Mouse (Mus musculus) embryonic facial prominence, embryonic 11.5 days (tissue): ENCODE results near the gene Rere. TPM values are rescaled to one million over a fixed set of nuclear protein-coding genes. Genes with fewer than 3 reads are reported as not detected.

ENCODE experiments used
- ATAC-seq: fragments of 200-750 bp; cut with Nextera tagmentation; replicated peaks from 2 replicates; pipeline ENCODE4 v1.8.0; 2017; ENCODE audit warnings: low read depth; ENCODE audit not compliant: insufficient number of reproducible peaks, low FRiP score, low TSS enrichment
- DNase-seq: peaks from one replicate; pipeline ENCODE4 v3.0.0-alpha.2; 2015; ENCODE audit warnings: low spot score
- H3K27ac ChIP-seq: fragments of 300-500 bp; sonication (generic); replicated peaks from 2 replicates; pipeline ENCODE4 v1.5.1; 2014; ENCODE audit warnings: mild to moderate bottlenecking, low read depth, low read length, control low read depth
- H3K27me3 ChIP-seq: fragments of 300-500 bp; sonication (generic); 2 replicates; pipeline ENCODE4 v1.6.1; 2014; ENCODE audit warnings: mild to moderate bottlenecking, low read length, moderate library complexity, mixed read lengths; ENCODE audit not compliant: control insufficient read depth, insufficient read depth
- H3K36me3 ChIP-seq: fragments of 300-500 bp; sonication (generic); replicated peaks from 2 replicates; pipeline ENCODE4 v1.6.1; 2014; ENCODE audit warnings: low read depth, mild to moderate bottlenecking, low read length, moderate library complexity, mixed read lengths; ENCODE audit not compliant: control insufficient read depth, insufficient read depth
- H3K4me1 ChIP-seq: fragments of 300-500 bp; sonication (generic); 2 replicates; pipeline ENCODE4 v1.6.1; 2014; ENCODE audit warnings: low read length, mixed read lengths; ENCODE audit not compliant: control insufficient read depth, insufficient read depth
- H3K4me2 ChIP-seq: fragments of 300-500 bp; sonication (generic); 2 replicates; pipeline ENCODE4 v1.6.1; 2014; ENCODE audit warnings: low read depth, mild to moderate bottlenecking, control low read depth, low read length, moderate library complexity
- H3K4me3 ChIP-seq: fragments of 300-500 bp; sonication (generic); 2 replicates; pipeline ENCODE4 v1.5.1; 2014; ENCODE audit warnings: low read depth, low read length, control low read depth
- H3K9ac ChIP-seq: fragments of 300-500 bp; sonication (generic); replicated peaks from 2 replicates; pipeline ENCODE4 v1.6.1; 2014; ENCODE audit warnings: mild to moderate bottlenecking, control low read depth, low read length
- H3K9me3 ChIP-seq: fragments of 300-500 bp; sonication (generic); replicated peaks from 2 replicates; pipeline ENCODE4 v1.6.1; 2016; ENCODE audit warnings: mild to moderate bottlenecking, low read length, inconsistent platforms, mixed read lengths; ENCODE audit not compliant: control insufficient read depth
- WGBS: fragments of 180-500 bp; shearing (Covaris S2); extraction: QIAGEN DNeasy Blood & Tissue Kit; methylation state at CpG from one replicate; pipeline ENCODE4 v1.1.7; 2014; 5-methylcytosine and 5-hydroxymethylcytosine counted together
- polyA plus RNA-seq: library from polyadenylated mRNA; unstranded; fragments of >200 nt; fragmentation: Nextera tagmentation; extraction: Ambion mirVana; gene quantifications from 2 replicates; pipeline ENCODE4 v1.2.1, GENCODE M21; 2014

Gene Rere
- polyA plus RNA-seq, 1 experiment from 2014 or later, result 22.9 TPM

DNA sequence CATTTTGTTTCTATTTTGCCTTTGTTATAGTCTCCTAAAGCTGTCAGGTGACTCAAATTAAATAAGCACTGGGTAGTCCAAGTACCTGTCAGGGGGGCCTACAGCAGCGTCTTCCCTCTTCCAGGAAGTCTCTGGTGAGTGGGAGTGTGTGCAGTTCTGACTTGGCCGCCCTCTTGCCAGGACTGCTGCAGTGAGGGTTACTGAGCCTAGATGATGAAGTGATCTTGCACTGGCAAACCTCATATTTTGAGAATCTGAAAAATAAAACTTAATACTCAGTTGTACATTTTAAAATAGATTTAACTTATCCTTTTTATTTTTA, 306.8 kb downstream of the Rere start:
- no peak for DNase-seq
- 78% methylated on average over 2 of the region's 2 CpGs for WGBS

DNA sequence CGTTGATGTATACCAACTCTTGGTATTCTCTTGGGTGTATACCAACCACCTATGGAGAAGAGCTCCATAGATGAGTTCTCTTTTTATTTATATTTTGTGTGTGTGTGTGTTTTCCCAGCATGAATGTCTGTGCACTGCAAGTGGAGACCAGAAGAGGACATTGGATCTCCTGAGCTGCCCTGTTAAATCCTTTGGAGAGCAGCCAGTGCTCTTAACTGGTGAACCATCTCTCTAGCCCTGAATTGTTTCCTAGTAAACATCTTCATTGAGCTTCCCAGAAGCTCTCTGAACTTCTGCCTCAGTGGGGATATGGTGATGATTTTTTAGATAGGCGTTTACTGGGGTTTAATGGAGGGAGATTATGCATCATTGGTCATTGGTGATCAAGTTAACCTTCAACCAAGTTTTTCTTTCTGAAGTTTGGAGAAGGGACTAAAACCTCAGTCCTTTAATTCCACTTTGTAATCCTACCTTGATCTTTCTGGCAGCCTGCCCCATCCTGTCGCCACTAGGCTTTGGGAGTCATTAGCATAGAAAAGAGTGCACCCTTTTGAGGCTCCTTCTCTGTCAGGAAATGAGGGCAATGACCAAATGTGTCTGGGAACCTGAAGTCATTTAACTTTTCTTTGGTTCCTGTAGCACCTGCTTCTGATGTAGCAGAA, 309.3 kb downstream of the Rere start:
- Histone ChIP-seq H3K4me2 (no peak overlapping the region), H3K36me3 (no peaks in the 10 kb centered on the region), H3K4me1 (no peaks in the 10 kb centered on the region), H3K9ac (no peak overlapping the region), H3K27ac (no peak overlapping the region), H3K4me3 (no peak overlapping the region), H3K9me3 (no peaks in the 10 kb centered on the region), H3K27me3 (no peaks in the 10 kb centered on the region)
- WGBS, result 41% methylated on average over 3 of the region's 3 CpGs
- ATAC-seq, result no peak
- DNase-seq, result no peak

More for the DNA sequence above, 306.8 kb downstream of the Rere start:
- Histone ChIP-seq H3K4me1 (peaks cover 3% of the 10 kb centered on the region), H3K9me3 (no peaks in the 10 kb centered on the region), H3K27me3 (no peaks in the 10 kb centered on the region), H3K4me2 (no peak overlapping the region), H3K27ac (no peak overlapping the region), H3K9ac (no peak overlapping the region), H3K4me3 (no peak overlapping the region), H3K36me3 (no peaks in the 10 kb centered on the region)
- ATAC-seq, result no peak

DNA sequence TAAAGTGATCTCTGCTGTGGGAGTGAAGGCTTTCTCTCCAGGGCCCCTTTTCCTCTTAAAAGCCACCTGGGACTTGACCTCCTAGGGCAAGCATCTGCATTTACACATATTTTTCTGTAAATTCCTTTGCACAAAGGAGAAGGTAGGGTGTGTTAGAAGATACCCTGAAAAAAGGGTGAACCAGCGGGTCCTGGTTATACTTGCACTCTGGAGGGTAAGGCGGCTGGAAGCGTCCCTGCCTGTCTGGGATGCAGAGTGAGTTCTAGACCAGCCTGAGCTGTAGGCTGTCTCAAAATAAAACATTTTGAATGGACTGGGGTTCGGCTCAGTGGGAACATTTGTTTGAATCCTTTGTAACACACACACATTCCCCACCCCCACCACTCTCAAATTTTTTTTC, 310.2 kb downstream of the Rere start:
- Histone ChIP-seq H3K9me3 (no peaks in the 10 kb centered on the region), H3K36me3 (no peaks in the 10 kb centered on the region), H3K4me3 (no peak overlapping the region), H3K4me1 (no peaks in the 10 kb centered on the region), H3K4me2 (no peak overlapping the region), H3K27me3 (no peaks in the 10 kb centered on the region), H3K9ac (no peak overlapping the region), H3K27ac (no peak overlapping the region)
- ATAC-seq (no peak), DNase-seq (no peak)
- 58% methylated on average over 4 of the region's 4 CpGs for WGBS

DNA sequence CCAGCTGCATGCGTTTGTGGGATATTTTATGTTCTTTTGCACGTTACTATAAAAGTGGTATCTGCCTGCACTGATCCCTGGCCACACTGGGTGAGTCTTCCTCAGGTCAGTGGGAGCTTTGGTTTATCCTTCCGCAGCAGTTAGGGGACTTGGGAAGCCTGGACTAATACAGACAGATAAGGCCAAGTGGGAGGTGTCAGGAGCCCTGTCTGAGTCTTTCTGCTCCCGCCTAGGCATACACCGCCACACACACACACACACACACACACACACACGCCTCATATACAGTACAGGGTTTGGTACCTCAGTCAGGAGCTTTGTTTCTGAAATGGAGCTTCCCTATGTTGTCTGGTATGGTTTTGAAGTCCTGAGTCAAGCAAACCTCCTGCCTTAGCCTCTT, 310.6 kb downstream of the Rere start:
- H3K27ac ChIP-seq, result no peak overlapping the region
- WGBS, result 82% methylated on average over 6 of the region's 6 CpGs
- no peak overlapping the region for H3K4me2 ChIP-seq
- no peaks in the 10 kb centered on the region for H3K4me1 ChIP-seq
- H3K4me3 ChIP-seq, result no peak overlapping the region
- H3K36me3 ChIP-seq, result no peaks in the 10 kb centered on the region
- H3K27me3 ChIP-seq, result no peaks in the 10 kb centered on the region
- H3K9ac ChIP-seq, result no peak overlapping the region
- no peak for ATAC-seq
- no peak for DNase-seq
- H3K9me3 ChIP-seq, result no peaks in the 10 kb centered on the region

DNA sequence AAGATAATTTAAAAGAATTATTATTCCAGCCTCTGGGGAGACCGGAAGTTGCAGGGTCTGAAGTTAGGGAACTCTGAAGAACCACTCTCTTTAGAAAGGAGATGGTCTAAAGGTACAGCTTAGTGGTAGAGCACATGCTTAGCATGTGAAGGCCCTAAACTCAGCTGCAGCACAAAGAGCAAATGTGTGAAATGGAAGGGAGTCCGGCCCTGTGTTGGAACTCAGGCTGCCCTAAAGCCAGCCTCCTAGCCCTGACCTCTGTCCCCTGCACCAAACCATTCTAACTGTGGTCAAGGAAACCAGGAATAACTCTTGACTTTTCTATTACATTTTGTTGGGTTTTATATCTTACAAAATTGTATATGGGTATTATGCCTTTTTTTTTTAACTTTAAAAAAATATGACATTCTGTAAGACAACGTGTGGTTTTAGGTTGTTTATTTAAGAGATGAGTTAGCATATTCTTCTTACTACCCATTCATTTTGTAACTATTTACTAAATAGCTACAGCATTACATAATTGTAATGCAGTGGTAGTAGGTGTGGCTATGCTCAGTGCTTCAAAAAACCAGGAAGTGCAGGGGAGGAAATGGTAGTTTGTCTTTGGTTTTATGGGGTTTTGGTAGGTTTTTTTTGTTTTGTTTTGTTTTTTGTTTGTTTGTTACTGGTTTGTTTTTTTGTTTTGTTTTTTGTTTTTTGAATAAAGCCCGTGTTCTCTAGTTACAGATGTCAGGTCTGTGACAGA, 312.2 kb downstream of the Rere start:
- DNase-seq (no peak), ATAC-seq (no peak)
- 77% methylated on average over 4 of the region's 4 CpGs for WGBS
- H3K9ac ChIP-seq, result no peak overlapping the region
- H3K9me3 ChIP-seq, result no peaks in the 10 kb centered on the region
- no peaks in the 10 kb centered on the region for H3K27me3 ChIP-seq
- H3K4me3 ChIP-seq, result no peak overlapping the region
- H3K4me2 ChIP-seq, result no peak overlapping the region
- H3K36me3 ChIP-seq, result no peaks in the 10 kb centered on the region
- no peak overlapping the region for H3K27ac ChIP-seq
- H3K4me1 ChIP-seq, result no peaks in the 10 kb centered on the region

DNA sequence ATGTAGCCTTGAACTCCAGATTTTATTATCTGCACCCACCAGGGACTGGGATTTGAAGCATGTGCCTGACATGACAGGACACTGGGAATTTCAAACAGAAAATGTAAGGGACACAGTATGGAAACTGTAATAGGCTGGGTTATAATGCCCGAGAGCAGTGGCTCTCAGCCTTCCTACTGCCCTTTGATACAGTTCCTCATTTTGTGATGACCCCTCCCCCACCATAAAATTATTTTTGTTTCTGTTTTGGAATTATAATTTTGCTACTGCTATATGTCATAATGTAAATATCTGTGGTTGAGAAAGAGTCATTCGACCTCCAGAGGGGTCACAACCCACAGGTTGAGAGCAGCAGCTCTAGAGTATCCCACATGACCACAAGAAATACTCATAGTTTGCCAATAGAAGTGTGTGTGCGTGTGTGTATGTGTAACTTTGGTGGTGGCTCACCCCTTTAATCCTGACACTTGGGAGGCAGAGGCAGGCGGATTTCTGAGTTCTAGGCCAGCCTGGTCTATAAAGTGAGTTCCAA, 312.9 kb downstream of the Rere start:
- ATAC-seq (no peak), DNase-seq (no peak)
- Histone ChIP-seq H3K4me3 (no peak overlapping the region), H3K9ac (no peak overlapping the region), H3K27ac (no peak overlapping the region), H3K4me2 (no peak overlapping the region), H3K4me1 (0 out of 2 replicates have a peak, but pooled peaks cover under 1% of the 10 kb centered on the region), H3K27me3 (no peaks in the 10 kb centered on the region), H3K9me3 (no peaks in the 10 kb centered on the region), H3K36me3 (no peaks in the 10 kb centered on the region)
- WGBS, result 96% methylated on average over 4 of the region's 4 CpGs

DNA sequence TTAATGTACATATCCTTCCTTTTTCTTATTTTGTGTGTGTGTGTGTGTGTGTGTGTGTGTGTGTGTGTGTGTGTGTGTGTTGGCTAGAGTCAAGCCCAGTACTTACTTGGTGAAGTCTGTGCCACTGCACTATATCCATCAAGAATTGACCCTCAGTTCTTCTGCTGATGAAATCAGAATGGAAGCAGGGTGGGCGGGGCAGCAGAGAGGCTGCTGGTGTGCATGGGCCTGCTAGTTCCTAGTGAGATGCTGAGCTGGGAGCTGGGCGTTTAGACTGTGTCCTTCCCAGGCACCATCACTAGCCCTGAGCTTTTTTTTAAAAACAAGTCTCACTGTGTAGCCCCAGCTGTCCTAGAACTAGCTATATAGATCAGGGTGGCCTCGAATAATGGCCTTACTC, 313.6 kb downstream of the Rere start:
- Histone ChIP-seq H3K4me1 (0 out of 2 replicates have a peak, but pooled peaks cover 2% of the 10 kb centered on the region), H3K9me3 (no peaks in the 10 kb centered on the region), H3K27me3 (no peaks in the 10 kb centered on the region), H3K4me3 (no peak overlapping the region), H3K27ac (no peak overlapping the region), H3K4me2 (no peak overlapping the region), H3K36me3 (no peaks in the 10 kb centered on the region), H3K9ac (no peak overlapping the region)
- ATAC-seq, result no peak
- DNase-seq, result no peak
- WGBS, result 72% methylated on average over 3 of the region's 3 CpGs

DNA sequence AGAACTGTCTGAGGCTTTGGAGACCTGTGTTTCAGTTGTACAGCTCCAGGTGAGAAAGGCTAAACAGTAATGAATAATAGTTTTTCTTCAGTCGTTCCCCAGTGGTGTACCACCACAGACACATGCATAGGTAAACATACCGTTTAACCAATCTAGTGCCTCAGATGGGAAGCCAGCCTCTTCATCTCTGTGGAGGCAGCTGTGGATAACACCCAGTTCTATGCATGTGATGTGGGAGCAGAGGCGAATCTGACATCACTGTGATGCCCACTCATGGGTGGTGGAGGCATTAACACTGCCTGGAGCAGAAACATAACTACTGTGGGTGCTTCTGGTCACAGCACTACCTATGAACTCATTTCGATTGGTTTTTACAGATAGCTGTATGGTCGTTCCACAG, 314.5 kb downstream of the Rere start:
- Histone ChIP-seq H3K4me3 (no peak overlapping the region), H3K9me3 (no peaks in the 10 kb centered on the region), H3K4me2 (no peak overlapping the region), H3K27ac (no peak overlapping the region), H3K9ac (no peak overlapping the region), H3K36me3 (no peaks in the 10 kb centered on the region), H3K4me1 (0 out of 2 replicates have a peak, but pooled peaks cover 2% of the 10 kb centered on the region), H3K27me3 (no peaks in the 10 kb centered on the region)
- WGBS, result 87% methylated on average over 5 of the region's 5 CpGs
- DNase-seq (no peak), ATAC-seq (no peak)
